Mouse (Mus musculus): ENCODE data around the gene Scamp4. TPM values are rescaled to one million over a fixed set of nuclear protein-coding genes. Genes with fewer than 3 reads are reported as not detected.
A peak's percentile ranks its signal among the peaks of the same experiment; 100 is the strongest.

The Scamp4 gene
- polyA plus RNA-seq, 1 experiment from 2014 or later = 62.7 TPM

GRCm38 (mm10) chr10:80570871-80571836, 31.5 kb upstream of the Scamp4 start:
- Histone ChIP-seq H3K9me3 (no peaks in the 10 kb centered on the region), H3K4me3 (peak overlapping the region; percentile 9; the same call in 1 of the 2 replicates), H3K27ac (replicated peaks) (peak overlapping the region; percentile 33), H3K36me3 (peaks cover 10% of the 10 kb centered on the region), H3K4me2 (peak overlapping the region; percentile 45), H3K4me1 (replicated peaks) (peaks cover 90% of the 10 kb centered on the region), H3K27me3 (no peaks in the 10 kb centered on the region), H3K9ac (peak overlapping the region; percentile 61)
- ATAC-seq (ENCODE audit: low read depth) = no peak
- WGBS = 20% methylated on average over 30 of the region's 30 CpGs

- peaks cover 83% of the 10 kb centered on the region for H3K4me1 ChIP-seq (replicated peaks)
- H3K27me3 ChIP-seq = no peaks in the 10 kb centered on the region
- H3K9me3 ChIP-seq = no peaks in the 10 kb centered on the region
- no peak for ATAC-seq (ENCODE audit: low read depth)
- no peak overlapping the region for H3K27ac ChIP-seq (replicated peaks)
- WGBS = 90% methylated on average over 2 of the region's 2 CpGs
- no peak overlapping the region for H3K4me3 ChIP-seq
- H3K9ac ChIP-seq = no peak overlapping the region
- no peak overlapping the region for H3K4me2 ChIP-seq
- H3K36me3 ChIP-seq = peaks cover 10% of the 10 kb centered on the region
These were observed 30.2 kb upstream of the Scamp4 start for GRCm38 (mm10) chr10:80572477-80572876.

- Histone ChIP-seq H3K27ac (replicated peaks) (no peak overlapping the region), H3K4me3 (no peak overlapping the region), H3K4me2 (0 out of 2 replicates have a peak overlapping the region, but pooled peaks have one; percentile 14), H3K9ac (peak overlapping the region; percentile 45), H3K4me1 (replicated peaks) (peaks cover 87% of the 10 kb centered on the region), H3K9me3 (no peaks in the 10 kb centered on the region), H3K27me3 (no peaks in the 10 kb centered on the region), H3K36me3 (no peaks in the 10 kb centered on the region)
- 58% methylated on average over 9 of the region's 9 CpGs for WGBS
- ATAC-seq (ENCODE audit: low read depth) = no peak
These were observed 28.7 kb upstream of the Scamp4 start for GRCm38 (mm10) chr10:80573944-80574343.

DNA sequence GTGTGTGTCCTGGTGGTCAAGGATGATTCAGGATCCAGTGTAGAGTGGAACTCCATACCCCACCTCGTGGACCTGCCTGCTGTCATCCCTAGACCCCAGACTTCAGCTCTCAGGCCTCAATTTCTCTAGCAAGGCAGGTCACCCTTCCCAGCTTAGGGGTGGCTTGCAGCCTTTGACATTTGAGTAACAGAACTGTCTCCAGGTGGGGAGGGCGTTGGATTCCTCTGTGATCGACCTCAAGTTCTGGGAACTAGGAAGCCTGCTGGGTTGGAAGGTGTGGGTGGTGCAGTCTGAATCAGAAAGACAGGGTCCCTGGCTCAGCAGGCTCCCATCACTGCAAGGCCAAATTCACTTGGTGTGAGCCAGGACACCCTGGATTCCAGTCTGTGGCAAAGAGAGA, 27.8 kb upstream of the Scamp4 start:
- no peak overlapping the region for H3K27ac ChIP-seq (replicated peaks)
- 0 out of 2 replicates have a peak overlapping the region, but pooled peaks have one; percentile 63 for H3K4me3 ChIP-seq
- H3K27me3 ChIP-seq = no peaks in the 10 kb centered on the region
- H3K4me1 ChIP-seq (replicated peaks) = peaks cover 82% of the 10 kb centered on the region
- WGBS = 79% methylated on average over 3 of the region's 3 CpGs
- no peaks in the 10 kb centered on the region for H3K36me3 ChIP-seq
- H3K4me2 ChIP-seq = peak overlapping the region; percentile 91
- ATAC-seq (ENCODE audit: low read depth) = no peak
- peak overlapping the region; percentile 39; the same call in 1 of the 2 replicates for H3K9ac ChIP-seq
- no peaks in the 10 kb centered on the region for H3K9me3 ChIP-seq

GRCm38 (mm10) chr10:80575925-80576324, 26.7 kb upstream of the Scamp4 start:
- 15% methylated on average over 17 of the region's 17 CpGs for WGBS
- no peak overlapping the region for H3K27ac ChIP-seq (replicated peaks)
- ATAC-seq (ENCODE audit: low read depth) = no peak
- no peaks in the 10 kb centered on the region for H3K36me3 ChIP-seq
- H3K27me3 ChIP-seq = no peaks in the 10 kb centered on the region
- H3K4me3 ChIP-seq = peak overlapping the region; percentile 63
- peaks cover 72% of the 10 kb centered on the region for H3K4me1 ChIP-seq (replicated peaks)
- H3K9me3 ChIP-seq = no peaks in the 10 kb centered on the region
- H3K4me2 ChIP-seq = peak overlapping the region; percentile 91
- H3K9ac ChIP-seq = peak overlapping the region; percentile 89

GRCm38 (mm10) chr10:80576351-80577194, 26.1 kb upstream of the Scamp4 start:
- Histone ChIP-seq H3K27me3 (no peaks in the 10 kb centered on the region), H3K27ac (replicated peaks) (peak overlapping the region; percentile 87), H3K36me3 (peaks cover 6% of the 10 kb centered on the region; the same call in 1 of the 2 replicates), H3K9ac (peak overlapping the region; percentile 89), H3K4me3 (peak overlapping the region; percentile 63), H3K9me3 (no peaks in the 10 kb centered on the region), H3K4me1 (replicated peaks) (peaks cover 65% of the 10 kb centered on the region), H3K4me2 (peak overlapping the region; percentile 91)
- ATAC-seq (ENCODE audit: low read depth) = peak; percentile 6
- WGBS = 1% methylated on average over 91 of the region's 96 CpGs

DNA sequence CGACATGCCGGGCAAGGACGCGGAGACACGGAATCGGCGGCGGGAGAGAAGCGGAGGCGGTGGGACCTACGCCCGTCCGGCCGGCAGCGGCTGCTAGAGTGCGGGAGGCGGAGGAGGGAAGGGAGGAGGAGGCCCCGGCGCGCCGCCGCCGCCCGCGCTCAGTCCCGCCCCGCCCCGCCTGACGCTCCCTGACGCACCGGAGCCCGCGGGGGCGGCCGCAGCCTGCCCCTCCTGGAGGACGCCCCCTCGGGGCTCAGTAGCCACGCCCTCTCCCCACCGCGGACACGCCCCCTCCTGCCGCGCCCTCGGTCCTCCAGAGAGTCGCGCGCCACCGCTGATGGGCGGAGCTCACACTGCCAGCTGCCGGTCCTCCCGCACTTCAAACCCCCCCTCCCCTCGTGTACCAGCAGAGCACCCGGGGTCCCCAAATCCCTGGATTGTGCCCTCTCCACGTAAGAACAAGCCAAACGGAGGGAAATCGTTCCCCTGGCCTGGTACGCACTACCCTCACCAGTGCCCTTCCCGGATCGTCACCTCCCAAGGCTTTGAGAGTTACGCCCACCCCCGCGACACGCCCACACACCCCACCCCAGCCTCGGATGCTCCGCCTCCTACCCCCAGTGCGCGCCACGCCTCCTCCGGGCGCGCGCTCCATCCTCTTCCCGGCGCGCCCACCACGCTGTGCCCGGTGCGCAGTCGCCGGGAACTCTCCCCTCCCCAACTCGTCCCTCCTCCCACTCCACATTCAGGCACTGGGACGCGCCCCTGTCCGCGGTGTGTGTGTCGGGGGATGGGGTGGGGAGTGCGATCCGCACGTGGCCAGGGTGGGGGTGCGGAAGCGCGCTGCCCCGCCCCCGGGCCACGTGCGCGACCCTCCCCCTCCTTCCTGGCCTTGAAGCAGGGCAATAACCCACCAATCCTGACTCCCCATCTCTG, 25.2 kb upstream of the Scamp4 start, which contains the start of gene Klf16:
Klf16 (minus strand) TSS at position 127 of the 936 bp plus-strand sequence.
- peaks cover 57% of the 10 kb centered on the region for H3K4me1 ChIP-seq (replicated peaks)
- ATAC-seq (ENCODE audit: low read depth) = peak; percentile 81
- H3K27ac ChIP-seq (replicated peaks) = peak within 1 kb of the TSS; percentile 87
- WGBS = 1% methylated on average over 83 of the region's 97 CpGs
- no peaks in the 10 kb centered on the region for H3K9me3 ChIP-seq
- H3K27me3 ChIP-seq = no peaks in the 10 kb centered on the region
- peaks cover 10% of the 10 kb centered on the region; the same call in 1 of the 2 replicates for H3K36me3 ChIP-seq
- H3K4me2 ChIP-seq = peak within 1 kb of the TSS; percentile 91
- peak within 1 kb of the TSS; percentile 63 for H3K4me3 ChIP-seq
- H3K9ac ChIP-seq = peak within 1 kb of the TSS; percentile 89

GRCm38 (mm10) chr10:80578131-80578750, 24.4 kb upstream of the Scamp4 start:
- Histone ChIP-seq H3K27me3 (no peaks in the 10 kb centered on the region), H3K9ac (peak overlapping the region; percentile 89), H3K4me1 (replicated peaks) (peaks cover 50% of the 10 kb centered on the region), H3K36me3 (peaks cover 12% of the 10 kb centered on the region), H3K27ac (replicated peaks) (peak overlapping the region; percentile 87), H3K4me3 (peak overlapping the region; percentile 63), H3K9me3 (no peaks in the 10 kb centered on the region), H3K4me2 (peak overlapping the region; percentile 91)
- WGBS = 0% methylated on average over 29 of the region's 29 CpGs
- ATAC-seq (ENCODE audit: low read depth) = peak; percentile 11; the same call in 1 of the 2 replicates

- no peak for ATAC-seq (ENCODE audit: low read depth)
- peak overlapping the region; percentile 87 for H3K27ac ChIP-seq (replicated peaks)
- peak overlapping the region; percentile 91 for H3K4me2 ChIP-seq
- H3K9ac ChIP-seq = 0 out of 2 replicates have a peak overlapping the region, but pooled peaks have one; percentile 89
- WGBS = 7% methylated on average over 8 of the region's 8 CpGs
- no peaks in the 10 kb centered on the region for H3K9me3 ChIP-seq
- H3K4me1 ChIP-seq (replicated peaks) = peaks cover 43% of the 10 kb centered on the region
- peak overlapping the region; percentile 63 for H3K4me3 ChIP-seq
- H3K27me3 ChIP-seq = no peaks in the 10 kb centered on the region
- H3K36me3 ChIP-seq = peaks cover 19% of the 10 kb centered on the region
These were observed 23.8 kb upstream of the Scamp4 start for GRCm38 (mm10) chr10:80578911-80579310.

DNA sequence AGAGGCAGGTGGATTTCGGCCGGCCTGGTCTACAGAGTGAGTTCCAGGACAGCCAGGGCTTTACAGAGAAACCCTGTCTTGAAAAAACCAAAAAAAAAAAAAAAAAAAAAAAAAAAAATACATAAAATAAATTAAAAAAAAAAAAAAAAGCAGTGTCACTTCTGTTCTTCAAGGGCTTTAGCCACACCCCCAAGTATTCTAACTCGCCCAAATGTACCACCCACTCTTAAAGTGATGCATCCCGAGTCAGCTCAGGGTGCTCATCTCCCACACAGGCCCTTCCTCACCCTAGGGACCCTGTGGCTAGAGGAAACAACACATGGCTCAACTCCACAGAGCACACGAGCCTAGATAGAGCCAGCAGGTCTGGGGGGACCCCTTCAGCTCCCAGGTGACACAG, 19.6 kb upstream of the Scamp4 start:
- H3K4me2 ChIP-seq = no peak overlapping the region
- peaks cover 47% of the 10 kb centered on the region for H3K36me3 ChIP-seq
- H3K27ac ChIP-seq (replicated peaks) = no peak overlapping the region
- no peaks in the 10 kb centered on the region for H3K27me3 ChIP-seq
- H3K4me1 ChIP-seq (replicated peaks) = peaks cover 40% of the 10 kb centered on the region
- H3K9me3 ChIP-seq = no peaks in the 10 kb centered on the region
- H3K9ac ChIP-seq = no peak overlapping the region
- no peak overlapping the region for H3K4me3 ChIP-seq
- 77% methylated on average over 5 of the region's 5 CpGs for WGBS
- no peak for ATAC-seq (ENCODE audit: low read depth)
